Mouse (Mus musculus) cerebellum, postnatal 14 days (tissue): ENCODE measurements at regions not wholly inside any gene's neighbourhood (a gene's known extent, or its start where the extent isn't known, plus 50 kb on each side); places are given as distances from the start of the nearest gene placed in this dataset.

ENCODE experiments used
- DNase-seq, 2 experiments: peaks; one replicate each; pipeline ENCODE4 v3.0.0; 2021; ENCODE audit warnings: mixed read lengths in 2 of 2

- peak; percentile 23 to 30 for DNase-seq
Measured at GRCm38 (mm10) chr7:69810873-69811272, 555.7 kb downstream of the Nr2f2 start.

GRCm38 (mm10) chr7:69807220-69807619 is 559.3 kb downstream of the Nr2f2 start:
- no peak for DNase-seq

GRCm38 (mm10) chr7:69770980-69771348 is 595.6 kb downstream of the Nr2f2 start:
- no peak for DNase-seq

GRCm38 (mm10) chr7:69770313-69770979 is 596.1 kb downstream of the Nr2f2 start:
- peak; percentile 24 to 27 for DNase-seq

GRCm38 (mm10) chr7:69766451-69766850 is 600.1 kb downstream of the Nr2f2 start:
- no peak for DNase-seq

- DNase-seq, result no peak
Measured at GRCm38 (mm10) chr7:69740495-69740894, 626.0 kb downstream of the Nr2f2 start.

- DNase-seq, result peak; percentile 31 to 54
Measured at GRCm38 (mm10) chr7:69738998-69739397, 627.5 kb downstream of the Nr2f2 start.

- DNase-seq, result no peak
Measured at GRCm38 (mm10) chr7:69715081-69715480, 651.5 kb downstream of the Nr2f2 start.

GRCm38 (mm10) chr7:69670211-69670610 is 696.3 kb downstream of the Nr2f2 start:
- DNase-seq, result no peak

- DNase-seq, result no peak
Measured at GRCm38 (mm10) chr7:69655583-69655982, 711.0 kb downstream of the Nr2f2 start.

- DNase-seq, result no peak
Measured at GRCm38 (mm10) chr7:69645449-69645848, 721.1 kb downstream of the Nr2f2 start.

GRCm38 (mm10) chr7:69641652-69642051 is 724.9 kb downstream of the Nr2f2 start:
- no peak for DNase-seq

GRCm38 (mm10) chr7:69599866-69600265 is 766.7 kb downstream of the Nr2f2 start:
- no peak for DNase-seq

- peak in 1 of 2 experiments; percentile 2 for DNase-seq
Measured at GRCm38 (mm10) chr7:69585716-69586115, 780.8 kb downstream of the Nr2f2 start.

GRCm38 (mm10) chr7:69585131-69585530 is 781.4 kb downstream of the Nr2f2 start:
- peak in 1 of 2 experiments; percentile 2 for DNase-seq

GRCm38 (mm10) chr7:69584516-69584915 is 782.0 kb downstream of the Nr2f2 start:
- no peak for DNase-seq

GRCm38 (mm10) chr7:69583901-69584300 is 782.6 kb downstream of the Nr2f2 start:
- no peak for DNase-seq

- DNase-seq, result no peak
Measured at GRCm38 (mm10) chr7:69581668-69582067, 784.9 kb downstream of the Nr2f2 start.

- no peak for DNase-seq
Measured at GRCm38 (mm10) chr7:69578958-69579810, 787.4 kb downstream of the Nr2f2 start.

GRCm38 (mm10) chr7:69577754-69578153 is 788.8 kb downstream of the Nr2f2 start:
- DNase-seq, result no peak

- no peak for DNase-seq
Measured at GRCm38 (mm10) chr7:69576596-69576995, 789.9 kb downstream of the Nr2f2 start.

GRCm38 (mm10) chr7:69573730-69574129 is 792.8 kb downstream of the Nr2f2 start:
- DNase-seq, result no peak

- DNase-seq, result no peak
Measured at GRCm38 (mm10) chr7:69572626-69573394, 793.7 kb downstream of the Nr2f2 start.
